Mouse (Mus musculus): Measurements from ENCODE around the gene Col4a3bp.
A peak's percentile ranks its signal among the peaks of the same experiment; 100 is the strongest.
"Not testable (repeated sequence)": the region's sequence is repeated elsewhere in the genome, so short reads cannot be mapped to it uniquely, and the experiment has no call there.

The Col4a3bp gene

DNA sequence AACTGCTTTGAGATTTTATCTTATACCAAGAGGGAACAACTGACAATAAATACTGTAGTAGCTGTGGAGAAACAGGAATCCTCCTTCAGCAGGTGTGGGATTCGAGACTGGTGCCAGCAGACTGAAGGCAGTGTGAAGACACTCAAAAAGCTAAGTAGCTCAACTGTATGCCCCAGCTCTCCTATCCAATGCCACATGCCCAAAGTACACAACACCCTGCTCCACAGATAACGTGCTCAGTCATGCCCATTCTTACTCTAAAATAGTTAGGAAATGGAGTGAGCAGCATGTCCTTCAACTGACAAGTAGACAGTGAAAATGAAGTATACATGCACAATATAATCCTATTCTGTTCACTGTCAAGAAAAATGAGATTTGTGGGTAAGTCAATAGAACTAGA is 101.8 kb downstream of the Col4a3bp start:
- peak in 1 of 2 experiments; percentile 54 for DNase-seq (ENCODE audit: inconsistent age in 2 of 2, low spot score in 1 of 2)

DNA sequence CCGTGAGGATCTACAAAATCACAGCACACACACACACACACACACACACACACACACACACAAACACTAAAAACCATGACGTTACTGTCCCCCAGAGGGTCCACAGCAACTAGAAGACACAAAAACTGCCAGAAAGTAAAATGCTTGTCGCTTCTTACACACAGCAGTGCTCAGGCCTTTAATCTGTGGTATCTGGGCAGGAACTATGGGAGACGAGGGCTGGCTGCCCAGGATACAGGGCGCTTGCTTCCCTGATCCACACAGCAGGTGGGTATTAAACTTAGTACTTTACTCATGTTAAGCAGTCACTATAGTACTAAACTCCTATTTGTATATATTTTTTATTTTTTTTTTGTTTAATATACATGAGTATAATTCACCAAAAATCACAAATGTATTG is 103.4 kb downstream of the Col4a3bp start:
- DNase-seq (ENCODE audit: inconsistent age in 2 of 2, low spot score in 1 of 2): no peak

- no peak for DNase-seq (ENCODE audit: inconsistent age in 2 of 2, low spot score in 1 of 2)
Measured at GRCm38 (mm10) chr13:96653041-96653440, 110.6 kb downstream of the Col4a3bp start.

DNA sequence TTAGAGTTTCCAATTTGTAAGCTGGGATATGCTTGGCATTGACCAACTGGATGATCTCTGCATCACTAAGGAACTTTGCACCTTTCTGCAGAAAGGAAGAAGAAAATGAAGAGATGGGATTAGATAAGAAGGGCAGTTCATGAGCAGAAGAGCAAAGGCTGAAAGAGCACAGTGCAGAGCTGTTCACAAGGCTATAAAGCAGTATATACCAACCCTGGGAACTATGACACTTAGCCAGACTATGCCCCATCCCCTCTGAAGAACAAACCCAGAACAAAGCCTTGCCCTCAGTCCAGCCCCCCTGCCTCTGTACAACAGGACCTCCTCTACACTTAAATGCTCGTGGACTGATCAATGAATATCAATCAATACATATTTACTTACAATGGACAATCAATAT is 114.3 kb downstream of the Col4a3bp start:
- no peak for DNase-seq (ENCODE audit: inconsistent age in 2 of 2, low spot score in 1 of 2)

DNA sequence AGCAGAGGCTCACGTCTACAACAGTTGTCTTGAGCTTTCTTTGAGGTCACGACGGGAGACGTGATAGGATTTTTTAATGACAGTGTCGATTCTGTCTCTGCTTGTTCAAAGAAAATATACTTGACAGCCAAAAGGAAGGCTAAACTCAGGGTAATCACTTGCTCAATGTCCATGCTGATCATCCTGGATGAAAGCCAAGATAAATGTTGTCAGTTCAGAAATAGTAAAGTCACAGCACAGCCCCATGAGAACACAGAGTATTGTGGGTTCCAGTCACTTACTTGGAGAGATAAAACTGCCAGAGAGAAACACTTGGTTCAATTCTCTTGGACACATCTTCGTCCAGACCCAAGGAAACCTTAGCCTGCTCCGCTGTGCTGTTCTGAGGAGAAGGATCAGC is 116.5 kb downstream of the Col4a3bp start:
- DNase-seq (ENCODE audit: inconsistent age in 2 of 2, low spot score in 1 of 2): no peak

- no peak for DNase-seq (ENCODE audit: inconsistent age in 2 of 2, low spot score in 1 of 2)
Measured at GRCm38 (mm10) chr13:96660095-96660860, 117.9 kb downstream of the Col4a3bp start.

DNA sequence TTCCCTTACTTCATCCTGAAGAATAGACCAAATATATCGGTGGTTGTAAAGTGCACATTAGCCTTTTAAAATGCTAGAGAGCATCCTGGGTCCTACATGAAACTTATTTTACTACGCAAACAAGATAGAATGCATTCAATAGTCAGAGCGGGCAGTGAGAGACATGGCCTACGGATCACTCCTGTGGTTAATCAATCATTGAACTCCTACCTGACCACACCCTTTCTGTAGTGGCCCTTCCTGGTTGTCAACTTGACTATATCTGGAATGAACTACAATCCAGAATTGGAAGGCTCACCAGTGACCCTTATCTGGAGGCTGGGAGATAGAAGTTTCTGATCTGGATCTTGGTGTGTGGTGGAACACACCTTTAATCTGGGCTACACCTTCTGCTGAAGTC is 120.7 kb downstream of the Col4a3bp start:
- not testable (repeated sequence) for DNase-seq (ENCODE audit: inconsistent age in 2 of 2, low spot score in 1 of 2)

DNA sequence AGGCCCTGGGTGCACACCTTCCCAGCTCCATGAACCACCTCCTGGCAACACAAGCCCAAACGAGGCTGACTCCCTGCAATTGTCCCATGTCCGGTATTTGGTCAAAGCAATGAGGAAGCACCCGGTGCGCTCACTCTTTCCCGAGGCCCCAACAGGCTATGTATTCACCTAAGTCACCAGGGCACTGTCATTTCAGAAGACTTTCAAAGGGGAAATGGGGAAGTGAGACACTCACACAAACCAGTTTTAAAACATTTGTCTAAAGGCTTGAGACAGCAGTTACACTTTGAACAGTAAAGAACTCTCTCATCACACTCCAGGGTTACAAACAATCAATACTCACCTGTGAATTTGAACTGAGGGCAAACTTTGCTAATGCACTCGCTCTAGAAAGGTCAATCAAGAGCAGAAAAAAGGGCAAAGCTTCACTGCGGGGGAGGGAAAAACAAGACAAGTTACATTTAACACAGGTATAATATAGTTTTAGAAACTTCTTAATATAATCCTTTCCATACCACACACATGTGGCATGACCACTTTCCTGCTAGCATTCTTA is 122.1 kb downstream of the Col4a3bp start:
- DNase-seq (ENCODE audit: inconsistent age in 2 of 2, low spot score in 1 of 2): no peak

GRCm38 (mm10) chr13:96670019-96670405 is 127.6 kb downstream of the Col4a3bp start:
- no peak for DNase-seq (ENCODE audit: inconsistent age in 2 of 2, low spot score in 1 of 2)

DNA sequence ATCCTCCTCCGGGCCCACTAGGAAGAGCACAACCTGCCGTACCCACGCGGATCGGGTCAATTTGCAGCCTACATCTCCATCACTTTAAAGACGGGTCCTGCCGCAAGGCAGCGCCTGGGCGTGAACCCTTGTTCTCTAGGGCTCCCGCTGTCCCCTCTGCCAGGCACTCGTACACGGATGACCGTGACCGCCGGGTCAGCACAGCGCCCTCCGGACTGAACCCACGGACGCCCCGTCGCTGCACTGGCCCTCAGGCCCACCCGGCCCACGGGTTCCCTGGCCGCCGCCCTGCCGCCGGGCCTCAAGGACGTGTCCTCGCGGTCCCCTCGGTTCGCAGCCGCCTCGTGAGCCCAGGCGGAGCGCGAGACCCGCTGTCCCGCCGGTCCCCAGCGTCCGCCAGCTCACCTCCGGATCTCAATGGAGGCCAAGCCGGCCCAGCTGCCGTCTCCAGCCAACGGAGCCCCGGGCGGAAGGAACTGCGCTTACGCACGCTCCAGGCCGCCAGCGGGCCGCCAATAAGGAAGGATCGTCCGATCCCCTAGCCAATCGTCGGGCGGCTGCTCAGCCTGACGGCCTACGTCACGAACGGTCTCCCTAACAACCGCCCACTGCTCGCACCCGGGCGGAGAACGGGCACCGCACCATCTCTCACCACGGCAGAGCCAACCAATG is 128.1 kb downstream of the Col4a3bp start, which contains the start of gene Hmgcr:
Gene Hmgcr, minus strand, starts transcription at position 531 of the 672 bp plus-strand sequence.
- peak; percentile 99 for DNase-seq (ENCODE audit: inconsistent age in 2 of 2, low spot score in 1 of 2)

GRCm38 (mm10) chr13:96671078-96671905 is 128.9 kb downstream of the Col4a3bp start:
- no peak for DNase-seq (ENCODE audit: inconsistent age in 2 of 2, low spot score in 1 of 2)

DNA sequence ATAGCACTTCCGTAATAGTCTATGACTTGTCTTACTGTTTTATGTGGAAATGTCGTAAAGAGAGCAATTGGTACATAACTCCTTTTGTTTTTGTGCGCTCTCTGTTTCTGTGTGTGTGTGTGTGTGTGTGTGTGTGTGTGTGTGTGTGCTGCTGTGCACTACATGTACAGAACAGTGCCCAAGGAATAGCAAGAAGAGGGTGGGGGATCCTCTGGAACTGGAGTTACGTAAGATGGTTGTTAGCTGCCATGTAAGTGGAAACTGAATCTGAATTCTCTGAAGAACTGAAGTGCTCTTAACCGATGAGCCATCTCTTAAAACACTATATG is 129.5 kb downstream of the Col4a3bp start:
- DNase-seq (ENCODE audit: inconsistent age in 2 of 2, low spot score in 1 of 2): no peak

DNA sequence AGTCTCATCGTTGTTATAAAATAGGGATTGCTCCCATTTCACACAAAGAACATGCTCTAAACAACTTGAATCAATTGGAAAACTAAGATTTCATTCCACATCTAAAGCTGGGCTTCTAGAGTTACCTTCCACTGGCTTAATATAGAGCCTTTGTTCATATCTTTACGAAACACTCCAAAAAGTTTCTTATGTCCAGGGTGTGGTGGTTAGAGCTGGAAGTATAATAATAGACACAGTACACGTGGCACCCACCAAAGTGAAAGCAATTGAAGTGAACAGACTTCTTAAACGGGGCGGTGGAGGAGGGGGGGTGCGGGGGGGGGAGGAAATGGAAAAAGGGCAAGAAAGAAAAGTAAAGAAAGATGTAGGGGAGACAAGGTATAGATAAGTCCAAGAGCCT is 129.9 kb downstream of the Col4a3bp start:
- no peak for DNase-seq (ENCODE audit: inconsistent age in 2 of 2, low spot score in 1 of 2)

DNA sequence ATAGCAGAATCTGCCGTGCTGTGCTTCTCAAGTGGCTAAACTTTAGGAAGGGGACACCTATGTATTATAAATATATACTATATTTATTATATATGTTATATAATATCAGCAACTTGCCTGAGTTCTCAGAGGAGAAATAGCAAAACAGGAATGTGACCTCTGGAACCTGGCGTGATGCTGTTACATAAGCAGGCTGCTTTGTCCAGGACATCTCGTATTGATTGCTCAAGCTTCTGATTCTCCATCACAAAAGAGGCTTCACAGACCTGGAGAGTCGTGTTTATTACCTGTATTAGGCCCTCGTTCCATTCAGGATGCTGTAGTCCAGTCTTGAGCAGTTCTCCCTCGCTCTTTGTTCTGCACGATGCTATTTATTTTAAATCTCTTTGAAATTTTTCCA is 131.4 kb downstream of the Col4a3bp start:
- DNase-seq (ENCODE audit: inconsistent age in 2 of 2, low spot score in 1 of 2): no peak

DNA sequence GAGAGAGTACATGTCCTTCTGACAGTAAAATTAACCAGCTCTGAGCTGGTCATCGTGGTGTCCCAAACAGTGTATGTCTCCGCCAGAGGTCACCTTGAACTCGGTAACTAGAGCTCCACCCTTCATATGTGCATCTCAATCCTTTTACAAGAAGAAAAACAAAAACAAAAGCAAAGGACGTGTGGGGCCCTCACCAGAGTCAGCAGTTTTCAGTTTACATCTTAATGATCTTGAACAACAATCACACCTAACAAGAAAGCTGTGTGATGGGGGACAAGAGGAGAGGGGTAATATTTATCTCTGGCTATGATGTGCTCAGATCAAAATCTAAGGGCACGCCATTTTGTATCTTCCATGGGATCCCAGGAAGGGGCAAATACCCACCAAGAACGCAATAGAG is 133.3 kb downstream of the Col4a3bp start:
- no peak for DNase-seq (ENCODE audit: inconsistent age in 2 of 2, low spot score in 1 of 2)

GRCm38 (mm10) chr13:96677071-96677470 is 134.7 kb downstream of the Col4a3bp start:
- no peak for DNase-seq (ENCODE audit: inconsistent age in 2 of 2, low spot score in 1 of 2)

GRCm38 (mm10) chr13:96678616-96679015 is 136.2 kb downstream of the Col4a3bp start:
- no peak for DNase-seq (ENCODE audit: inconsistent age in 2 of 2, low spot score in 1 of 2)

- no peak for DNase-seq (ENCODE audit: inconsistent age in 2 of 2, low spot score in 1 of 2)
Measured at GRCm38 (mm10) chr13:96680163-96681087, 138.0 kb downstream of the Col4a3bp start.

DNA sequence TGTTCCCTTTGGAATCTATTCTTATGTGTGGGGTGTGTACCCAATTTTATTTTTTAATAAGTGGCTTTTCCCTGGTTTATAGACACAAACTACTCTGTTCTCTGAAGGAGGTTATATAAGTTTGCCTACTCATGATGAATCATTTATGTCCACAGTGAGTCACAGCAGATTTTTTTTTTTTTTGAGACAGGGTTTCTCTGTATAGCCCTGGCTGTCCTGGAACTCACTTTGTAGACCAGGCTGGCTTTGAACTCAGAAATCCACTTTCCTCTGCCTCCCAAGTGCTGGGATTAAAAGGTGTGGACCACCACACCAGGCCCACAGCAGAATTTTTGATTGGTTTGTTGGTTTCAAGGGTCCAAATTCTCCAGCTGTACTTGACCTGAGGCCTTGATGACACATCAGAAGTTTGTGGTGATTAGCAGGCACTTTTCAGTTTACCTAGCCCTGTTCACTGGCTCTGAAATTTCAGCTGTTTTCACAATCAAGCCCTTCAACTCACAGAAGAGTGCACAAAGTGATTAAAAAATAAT is 138.7 kb downstream of the Col4a3bp start:
- peak; percentile 26 to 90 for DNase-seq (ENCODE audit: inconsistent age in 2 of 2, low spot score in 1 of 2)

DNA sequence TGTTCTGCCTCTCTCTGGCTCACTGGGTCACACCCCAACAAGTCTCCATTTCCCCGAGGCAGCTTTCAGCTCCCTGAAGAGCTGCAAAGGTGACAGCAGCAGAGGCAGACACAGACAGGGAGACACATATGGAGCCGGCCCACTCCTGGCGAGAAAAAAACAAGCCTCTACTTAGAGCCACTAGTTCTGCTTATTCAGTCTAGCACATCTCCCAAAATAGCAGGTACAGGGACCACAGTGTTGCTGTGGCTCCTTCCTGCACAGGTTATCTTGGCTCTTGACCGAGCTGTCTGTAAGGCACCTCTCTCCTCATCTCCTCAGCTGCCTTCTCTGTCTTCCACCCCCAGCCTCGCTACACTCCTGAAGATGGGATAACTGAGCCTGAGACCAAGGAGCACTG is 142.4 kb downstream of the Col4a3bp start:
- no peak for DNase-seq (ENCODE audit: inconsistent age in 2 of 2, low spot score in 1 of 2)

Measured in adrenal gland, adult (tissue).